Mouse (Mus musculus): ENCODE data around the gene Mup18. TPM values are rescaled to one million over a fixed set of nuclear protein-coding genes. Genes with fewer than 3 reads are reported as not detected.
"Not testable (repeated sequence)": the region's sequence is repeated elsewhere in the genome, so short reads cannot be mapped to it uniquely, and the experiment has no call there.

Gene Mup18
- 0.15 TPM in 1 of 2 replicates, not detected in the other for polyA plus RNA-seq (2012; rRNA removed)

DNA sequence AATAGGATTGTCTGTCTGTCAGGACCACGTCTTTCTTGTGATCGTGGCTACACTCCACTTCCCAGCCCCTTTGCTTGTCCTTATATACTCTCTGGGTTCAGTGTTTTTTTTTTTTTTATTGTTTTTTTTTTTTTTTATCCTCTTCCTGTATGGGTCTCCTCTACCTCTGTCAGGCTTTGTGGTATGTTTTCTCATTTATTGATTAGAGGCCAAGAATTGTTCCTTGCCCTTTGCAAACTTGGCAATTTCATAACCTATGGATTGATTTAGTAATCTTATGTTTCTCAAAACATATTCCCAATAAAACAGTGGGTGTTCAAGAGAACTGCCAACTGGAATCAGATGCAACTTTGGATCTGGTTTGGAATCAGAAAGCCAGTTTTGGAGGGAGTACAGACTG is at the start of gene Mup18:
Gene Mup18, minus strand, starts transcription at position 101 of the 400 bp plus-strand sequence.
- DNase-seq (ENCODE audit: low spot score): not testable (repeated sequence)

DNA sequence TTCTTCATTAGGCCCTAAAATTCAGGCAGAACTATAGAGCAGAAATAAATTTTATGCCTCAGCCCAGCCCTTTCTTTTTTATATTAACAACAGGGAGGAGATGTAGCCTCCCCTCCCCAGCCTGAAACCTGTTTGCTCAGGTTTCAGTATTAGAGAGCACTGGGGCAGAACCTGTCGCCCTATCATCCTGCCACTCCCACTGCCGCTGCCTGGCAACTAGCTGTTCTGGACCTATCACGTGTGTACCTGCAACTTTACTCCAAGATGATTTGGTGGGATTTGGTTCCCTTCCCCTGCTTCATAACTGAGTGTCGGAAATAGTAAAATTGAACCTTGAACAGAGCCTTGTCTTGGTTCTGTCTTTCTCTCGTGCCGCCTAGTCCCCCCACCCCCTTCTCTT is 40.4 kb upstream of the Mup18 start:
- DNase-seq (ENCODE audit: low spot score): not testable (repeated sequence)

Other genes starting within 250 kb of the Mup18 start
- gene Mup15, start 234.4 kb downstream of the Mup18 start, polyA plus RNA-seq (2012; rRNA removed): 0.07 TPM in 1 of 2 replicates, not detected in the other
- not detected in 2 replicates for gene Mup16, start 154.6 kb downstream of the Mup18 start, polyA plus RNA-seq (2012; rRNA removed)
- gene Mup17, start 78.3 kb downstream of the Mup18 start, polyA plus RNA-seq (2012; rRNA removed): not detected in 2 replicates
- not detected in 2 replicates for gene Mup19, start 108.1 kb upstream of the Mup18 start, polyA plus RNA-seq (2012; rRNA removed)
- gene Mup5, start 161.1 kb upstream of the Mup18 start, polyA plus RNA-seq (2012; rRNA removed): not detected in 2 replicates